Mouse (Mus musculus): ENCODE data around the gene Odf3b.

- no peak for TF ChIP-seq CTCF (IDR thresholded peaks at IDR 0.05; ENCODE audit: control insufficient read depth, insufficient read depth, insufficient read length)
- no peak for TF ChIP-seq MYOD1 (IDR thresholded peaks at IDR 0.05; ENCODE audit: control insufficient read depth, insufficient read length, low read depth)
- no peak for TF ChIP-seq USF1 (IDR thresholded peaks at IDR 0.05; ENCODE audit: low read depth)
- no peak for TF ChIP-seq MAX (IDR thresholded peaks at IDR 0.05)
- no peak for TF ChIP-seq FOSL1 (IDR thresholded peaks at IDR 0.05; ENCODE audit: insufficient read depth, low read length, poor library complexity, severe bottlenecking)
Observed at GRCm38 (mm10) chr15:89339696-89340095, 39.4 kb downstream of the Odf3b start.

All from C2C12 (cell line).